Mouse (Mus musculus) ES-Bruce4 (cell line): ENCODE measurements around the gene P3h3.

ENCODE experiments used
- CTCF ChIP-seq: IDR thresholded peaks from one replicate; pipeline ENCODE4 v1.8.1; 2011; ENCODE audit warnings: low read depth, low read length
- POLR2A ChIP-seq: IDR thresholded peaks from one replicate; pipeline ENCODE4 v1.8.1; 2011; ENCODE audit warnings: low read length; ENCODE audit not compliant: insufficient read depth

- TF ChIP-seq POLR2A (no peak), CTCF (no peak)
Measured at GRCm38 (mm10) chr6:124900056-124900800, 42.7 kb upstream of the P3h3 start.
